Mouse (Mus musculus) central nervous system, embryonic 14 days (tissue): ENCODE measurements around the gene Sbk1. TPM values are rescaled to one million over a fixed set of nuclear protein-coding genes. Genes with fewer than 3 reads are reported as not detected.

Experiments
- polyA plus RNA-seq: library from polyadenylated mRNA; depleted of rRNA; stranded (reverse); fragments of >200 nt; gene quantifications from 2 replicates; pipeline ENCODE4 v1.2.3, GENCODE M21; 2012; rRNA removed

Sbk1 gene
- 308 and 368 TPM in 2 replicates for polyA plus RNA-seq

GRCm38 (mm10) chr7:126271712-126272683, at the start of gene Sbk1:
Sbk1 (plus strand) TSS chr7:126272619.

Other genes with a start within 250 kb of the Sbk1 start
- 16.9 and 17.8 TPM in 2 replicates for gene Gsg1l, start 190.2 kb upstream of the Sbk1 start, polyA plus RNA-seq
- gene Xpo6, start 72.1 kb upstream of the Sbk1 start, polyA plus RNA-seq: 159 and 193 TPM in 2 replicates
- gene Lat, start 97.0 kb downstream of the Sbk1 start, polyA plus RNA-seq: 2.3 and 3.1 TPM in 2 replicates
- 169 and 177 TPM in 2 replicates for gene Spns1, start 104.8 kb downstream of the Sbk1 start, polyA plus RNA-seq
- gene Nfatc2ip, start 124.1 kb downstream of the Sbk1 start, polyA plus RNA-seq: 12.3 and 14.0 TPM in 2 replicates
- 0.06 and 0.09 TPM in 2 replicates for gene Cd19, start 142.3 kb downstream of the Sbk1 start, polyA plus RNA-seq
- 25.2 and 30.6 TPM in 2 replicates for gene Rabep2, start 156.1 kb downstream of the Sbk1 start, polyA plus RNA-seq
- gene Atp2a1, start 190.5 kb downstream of the Sbk1 start, polyA plus RNA-seq: 0.54 and 17.8 TPM in 2 replicates
- 84.3 and 86.1 TPM in 2 replicates for gene Sh2b1, start 202.8 kb downstream of the Sbk1 start, polyA plus RNA-seq
- gene Tufm, start 214.7 kb downstream of the Sbk1 start, polyA plus RNA-seq: 113 and 115 TPM in 2 replicates
- 171 and 200 TPM in 2 replicates for gene Atxn2l, start 230.8 kb downstream of the Sbk1 start, polyA plus RNA-seq